In genomic region chr17:27623360-27624326, GRCm38 (mm10) we compare ENCODE assay signal across 8 mouse cellular contexts. TPM values are rescaled to one million over a fixed set of nuclear protein-coding genes. Genes with fewer than 3 reads are reported as not detected.
DNase-seq lines count a peak whose midpoint lies in the region; ATAC-seq and TF ChIP-seq lines count a peak whose summit lies in the region.

Gene Nudt3, minus strand, starts transcription at chr17:27623495.

- H3K27me3 ChIP-seq in heart, embryonic 12.5 days (replicated peaks) = no peaks in the 10 kb centered on the region
- no peaks in the 10 kb centered on the region for H3K27me3 ChIP-seq in kidney, embryonic 16.5 days (ENCODE audit: insufficient read depth, low read length)
- H3K27me3 ChIP-seq in liver, adult 2 months (ENCODE audit: control insufficient read depth, insufficient read depth, low read length) = no peaks in the 10 kb centered on the region

- H3K9ac ChIP-seq in heart, embryonic 12.5 days = peak within 1 kb of the TSS; percentile 99
- H3K9ac ChIP-seq in kidney, embryonic 16.5 days (replicated peaks; ENCODE audit: low read length) = peak within 1 kb of the TSS; percentile 93
- H3K9ac ChIP-seq in liver, adult 2 months (ENCODE audit: low read depth, low read length) = peak within 1 kb of the TSS; percentile 97

- TF ChIP-seq CTCF in liver, adult 2 months (IDR thresholded peaks at IDR 0.05; ENCODE audit: low read depth, low read length) = 0 out of 2 replicates have a peak, but pooled peaks have one; percentile 15

- 7% methylated on average over 89 of the region's 91 CpGs for WGBS in heart, embryonic 12.5 days
- 7% methylated on average over 86 of the region's 91 CpGs for WGBS in kidney, embryonic 16.5 days
- 7% methylated on average over 91 of the region's 91 CpGs for WGBS in liver, adult 2 months

- H3K79me2 ChIP-seq in liver, adult 2 months (ENCODE audit: control insufficient read depth, insufficient read depth, low read length) = peaks cover 31% of the 10 kb centered on the region

- no peaks in the 10 kb centered on the region for H3K9me3 ChIP-seq in heart, embryonic 12.5 days (replicated peaks)
- H3K9me3 ChIP-seq in kidney, embryonic 16.5 days (ENCODE audit: low read length) = no peaks in the 10 kb centered on the region

- peak within 1 kb of the TSS; percentile 87 for H3K4me3 ChIP-seq in brown adipose tissue, adult 24 weeks (ENCODE audit: insufficient read depth, low read depth, low read length)
- peak within 1 kb of the TSS; percentile 98 for H3K4me3 ChIP-seq in heart, embryonic 12.5 days
- H3K4me3 ChIP-seq in kidney, embryonic 16.5 days (ENCODE audit: low read length) = peak within 1 kb of the TSS; percentile 78
- peak within 1 kb of the TSS; percentile 94 for H3K4me3 ChIP-seq in liver, adult 2 months (ENCODE audit: insufficient read depth, low read depth, low read length)

- peaks cover 1% of the 10 kb centered on the region; the same call in 1 of the 2 replicates for H3K36me3 ChIP-seq in heart, embryonic 12.5 days
- H3K36me3 ChIP-seq in kidney, embryonic 16.5 days (ENCODE audit: insufficient read depth, low read length) = no peaks in the 10 kb centered on the region
- no peaks in the 10 kb centered on the region for H3K36me3 ChIP-seq in liver, adult 2 months (ENCODE audit: control insufficient read depth, insufficient read depth, low read length)

- H3K27ac ChIP-seq in brown adipose tissue, adult 24 weeks (replicated peaks; ENCODE audit: low read depth, low read length) = peak within 1 kb of the TSS; percentile 83
- H3K27ac ChIP-seq in heart, embryonic 12.5 days (ENCODE audit: poor library complexity, severe bottlenecking) = peak within 1 kb of the TSS; percentile 96
- H3K27ac ChIP-seq in kidney, embryonic 16.5 days (ENCODE audit: low read length) = peak within 1 kb of the TSS; percentile 87
- peak within 1 kb of the TSS; percentile 81 for H3K27ac ChIP-seq in liver, adult 2 months (replicated peaks; ENCODE audit: insufficient read depth, low read depth, low read length)

- peak; percentile 97 for DNase-seq in CD4-positive, CD25-positive, alpha-beta regulatory T cell, adult 2 months (ENCODE audit: low read depth, low spot score)
- peak; percentile 64 for DNase-seq in liver, adult 2 months (ENCODE audit: extremely low read depth, low read depth, low spot score)
- DNase-seq in spleen, postnatal 36 days (ENCODE audit: low spot score in 2 of 2) = peak; percentile 88 to 89

- ATAC-seq in erythroid progenitor cell, adult 5-6 weeks (replicated peaks; ENCODE audit: low FRiP score, poor library complexity, severe bottlenecking) = peak; percentile 85
- peak; percentile 93 for ATAC-seq in heart, embryonic 12.5 days (ENCODE audit: insufficient number of reproducible peaks, low FRiP score)
- peak; percentile 94 for ATAC-seq in kidney, embryonic 16.5 days (ENCODE audit: low FRiP score, low TSS enrichment)
- peak; percentile 77 for ATAC-seq in monocyte, adult 5-6 weeks (replicated peaks; ENCODE audit: insufficient number of reproducible peaks, low FRiP score, low TSS enrichment, poor library complexity, severe bottlenecking)

- H3K4me1 ChIP-seq in brown adipose tissue, adult 24 weeks (ENCODE audit: control insufficient read depth, insufficient read depth, insufficient read length, low read length) = peaks cover 8% of the 10 kb centered on the region; the same call in 1 of the 2 replicates
- H3K4me1 ChIP-seq in heart, embryonic 12.5 days (replicated peaks) = peaks cover 33% of the 10 kb centered on the region
- peaks cover 26% of the 10 kb centered on the region for H3K4me1 ChIP-seq in kidney, embryonic 16.5 days (ENCODE audit: insufficient read depth, low read length)
- peaks cover 12% of the 10 kb centered on the region for H3K4me1 ChIP-seq in liver, adult 2 months (ENCODE audit: control insufficient read depth, insufficient read depth, low read length)

- peak; percentile 23; the same call in 1 of the 2 replicates for TF ChIP-seq POLR2A in liver, adult 2 months (IDR thresholded peaks at IDR 0.05; ENCODE audit: extremely low read depth, insufficient read depth, low read length)

- H3K4me2 ChIP-seq in heart, embryonic 12.5 days = peak within 1 kb of the TSS; percentile 83
- H3K4me2 ChIP-seq in kidney, embryonic 16.5 days (replicated peaks; ENCODE audit: low read depth, low read length) = peak within 1 kb of the TSS; percentile 73

RNA-seq across cellular contexts. Expression of gene Nudt3, which starts in this region (rescaled TPM):
- polyA plus RNA-seq in brown adipose tissue, adult 24 weeks (2012; ENCODE audit: insufficient read depth, insufficient read length, missing spikeins) = 68.4 and 69.5 TPM in 2 replicates
- total RNA-seq in erythroid progenitor cell, adult 5-6 weeks (2015; ENCODE audit: low replicate concordance) = 11.3 and 21.6 TPM in 2 replicates
- total RNA-seq in erythroid progenitor cell, adult 5-6 weeks (2017; ENCODE audit: low replicate concordance) = 20.7 and 43.1 TPM in 2 replicates
- polyA plus RNA-seq in heart, embryonic 12.5 days (2016; fragmentation: Nextera tagmentation; extraction: Ambion mirVana) = 106 and 110 TPM in 2 replicates
- 81.8 and 84.1 TPM in 2 replicates for polyA plus RNA-seq in kidney, embryonic 16.5 days (2015; fragmentation: Nextera tagmentation; extraction: Ambion mirVana)
- total RNA-seq in liver, adult 2 months (2014; rRNA removed) = 19.5 and 21.1 TPM in 2 replicates
- polyA plus RNA-seq in liver, adult 2 months (2012; rRNA removed) = 23.5 and 25.5 TPM in 2 replicates
- total RNA-seq in monocyte, adult 5-6 weeks (2017) = 74.6 to 166 TPM (median 113 TPM) in 3 replicates

Comparison
In these comparisons a context has a peak if more than half of its experiments do, and no peak if none do; other contexts are left out.
1. Peak in every context shown above with its lines: DNase-seq, ATAC-seq, H3K4me3 ChIP-seq and H3K27ac ChIP-seq.